Mouse (Mus musculus) embryo, embryonic 11 days (tissue): ENCODE results near the gene Rbfox3.

Source experiments
- DNase-seq: peaks from one replicate; pipeline ENCODE4 v3.0.0-alpha.2; 2015

Rbfox3 gene

DNA sequence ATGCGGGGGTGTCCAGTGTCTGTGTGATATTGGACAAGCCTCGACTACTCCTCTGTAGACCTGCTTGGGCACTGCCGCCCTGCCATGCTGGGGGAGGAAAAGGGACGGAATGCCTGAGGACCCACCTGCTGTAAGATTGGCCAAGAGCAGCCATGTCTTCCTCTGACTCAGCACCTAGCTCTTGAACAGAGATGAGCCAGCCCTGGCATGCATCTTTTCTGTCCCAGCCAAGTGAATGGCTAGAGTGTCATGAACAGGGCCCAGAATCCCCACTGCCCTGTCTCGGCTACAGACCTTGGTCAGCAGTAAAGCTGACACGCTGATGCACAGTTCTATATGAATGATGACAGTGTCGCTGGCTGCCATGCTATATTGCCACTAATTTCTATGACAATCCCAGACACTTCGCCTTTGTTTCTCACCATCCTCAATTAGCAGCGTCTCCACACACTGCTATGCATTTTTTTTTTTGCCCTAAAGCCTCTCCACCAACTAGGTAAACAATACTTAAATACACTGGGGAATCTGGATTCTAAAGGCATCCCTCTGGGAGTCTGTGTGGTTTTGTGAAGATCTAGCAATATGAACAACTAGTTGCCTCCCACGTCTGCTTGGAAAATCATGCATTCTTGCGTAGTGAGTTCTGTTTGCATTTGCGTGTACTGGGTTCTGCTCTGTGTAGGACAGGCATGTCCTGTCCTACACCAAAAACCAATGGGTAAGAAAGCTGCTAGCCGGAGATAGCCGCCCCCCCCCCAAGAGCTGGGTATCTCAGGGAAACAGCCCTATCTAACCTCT is 257.7 kb downstream of the Rbfox3 start:
- DNase-seq: no peak

DNA sequence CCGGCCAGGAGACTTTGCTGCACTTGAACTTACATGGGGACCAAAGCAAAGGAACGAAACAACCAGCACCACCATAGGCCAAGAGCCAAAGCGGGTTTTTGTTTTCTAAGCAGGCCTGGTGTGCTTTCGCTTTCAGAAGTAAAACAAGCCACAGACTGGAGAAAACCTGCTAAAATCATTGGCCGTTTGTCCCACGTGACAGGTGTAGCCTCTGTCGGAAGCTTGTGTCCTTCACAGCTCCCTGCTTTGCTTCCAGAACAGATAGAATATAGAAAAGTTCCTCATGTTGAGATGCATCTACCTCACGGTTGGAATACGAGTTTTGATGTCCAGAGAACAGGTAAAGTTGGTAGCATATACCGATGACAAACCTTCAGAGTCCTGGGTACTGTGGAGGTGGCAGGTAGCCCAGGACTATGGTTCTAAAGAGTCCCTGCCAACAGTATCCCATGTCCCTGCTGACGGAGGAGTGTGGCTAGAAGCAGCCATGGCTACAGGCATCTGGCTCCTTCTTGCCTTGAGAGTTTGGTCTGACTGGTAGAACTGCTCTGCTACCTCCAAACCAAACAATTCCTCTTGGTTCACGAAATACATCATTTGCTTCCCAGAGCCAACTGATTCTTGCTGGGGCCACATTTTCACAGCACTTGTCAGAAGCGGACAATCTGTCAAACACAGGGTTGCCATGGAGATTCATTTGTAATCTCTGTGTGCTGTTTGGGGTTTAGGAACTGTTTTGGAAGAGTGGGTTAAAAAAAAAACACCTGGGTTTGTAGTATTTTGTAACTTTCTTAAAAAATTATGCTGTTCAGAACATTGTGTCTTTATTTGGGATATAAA is 258.8 kb downstream of the Rbfox3 start:
- DNase-seq: no peak

- DNase-seq: peak; percentile 44
Observed at GRCm38 (mm10) chr11:118648369-118648768, 263.0 kb downstream of the Rbfox3 start.

DNA sequence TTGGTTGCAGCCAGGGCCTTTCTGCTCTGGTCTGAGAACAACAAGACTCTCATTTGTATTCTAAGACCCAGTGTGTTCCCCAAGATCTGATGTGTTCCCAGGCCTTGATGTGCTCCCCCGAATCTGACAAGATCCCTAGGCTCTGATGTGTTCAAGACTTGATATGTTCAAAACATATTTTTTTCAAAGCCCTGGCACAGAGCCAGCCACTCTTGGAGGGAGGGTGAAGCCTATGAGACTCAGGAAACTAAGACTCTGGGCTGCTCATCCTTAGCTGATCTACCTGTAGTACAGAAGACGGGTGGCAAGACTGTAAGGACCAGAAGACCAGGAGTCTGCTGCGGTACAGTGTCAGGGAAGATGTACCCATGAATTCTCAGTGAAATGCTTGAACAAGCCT is 264.5 kb downstream of the Rbfox3 start:
- no peak for DNase-seq

DNA sequence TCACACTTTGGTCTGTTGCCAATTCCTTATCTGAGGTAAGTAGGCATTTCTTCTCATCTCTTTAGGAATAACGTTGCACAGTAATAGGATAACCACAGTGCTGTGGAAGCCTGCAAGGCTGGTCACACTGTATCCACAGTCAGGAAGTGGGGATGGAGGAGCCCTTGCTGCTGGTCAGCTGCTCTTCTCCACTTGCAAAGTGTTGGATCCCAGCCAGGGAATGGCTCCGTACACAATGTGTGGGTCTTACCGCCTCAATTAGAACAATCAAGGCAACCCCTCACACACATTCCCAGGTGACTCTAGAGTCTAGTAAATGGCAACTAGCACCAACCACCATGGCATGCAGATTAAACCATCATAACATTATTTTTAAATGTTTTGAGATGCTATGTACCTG is 266.2 kb downstream of the Rbfox3 start:
- DNase-seq: no peak

DNA sequence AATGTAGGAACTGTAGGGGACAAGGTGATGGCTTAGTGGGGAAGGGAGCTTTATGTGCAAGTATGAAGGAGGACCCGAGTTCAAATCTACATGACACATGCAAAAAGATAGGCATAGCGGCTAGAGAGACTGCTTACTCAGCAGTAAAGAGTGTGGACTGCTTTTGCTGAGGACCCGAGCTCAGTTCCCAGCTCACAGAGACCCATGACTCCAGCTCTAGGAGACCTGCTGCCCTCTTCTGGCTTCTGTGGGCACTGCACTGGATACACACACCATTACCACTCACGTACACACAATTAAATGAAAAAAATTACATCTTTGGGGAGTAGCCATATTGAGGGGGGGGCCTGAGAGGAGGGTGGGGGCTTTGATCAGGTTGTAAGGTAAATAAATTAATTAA is 270.7 kb downstream of the Rbfox3 start:
- DNase-seq: no peak

- no peak for DNase-seq
Observed at GRCm38 (mm10) chr11:118637718-118638117, 273.7 kb downstream of the Rbfox3 start.

- DNase-seq: peak; percentile 42
Observed at GRCm38 (mm10) chr11:118634647-118635046, 276.8 kb downstream of the Rbfox3 start.

GRCm38 (mm10) chr11:118629718-118630117 is 281.7 kb downstream of the Rbfox3 start:
- DNase-seq: no peak

- DNase-seq: no peak
Observed at GRCm38 (mm10) chr11:118627541-118627940, 283.9 kb downstream of the Rbfox3 start.

DNA sequence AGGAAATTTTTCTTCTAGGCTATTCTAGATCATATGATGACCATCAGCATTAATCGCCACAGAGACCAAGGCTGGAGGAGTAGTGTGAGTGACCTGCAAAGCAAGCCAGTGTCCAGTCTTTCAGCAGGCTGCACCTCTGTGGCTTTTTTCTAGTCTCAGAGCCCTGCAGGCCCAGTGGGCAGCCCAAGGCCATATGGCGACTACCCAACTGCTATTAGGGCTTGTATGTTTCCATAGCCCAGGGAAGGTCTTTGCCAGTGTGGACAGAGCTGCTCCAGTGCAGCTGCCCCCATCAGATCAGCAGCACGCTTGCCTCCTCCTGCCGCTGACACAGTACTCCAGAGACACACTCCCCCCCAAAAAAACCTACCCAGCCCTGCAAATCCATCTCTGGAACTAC is 290.5 kb downstream of the Rbfox3 start:
- no peak for DNase-seq

- no peak for DNase-seq
Observed at GRCm38 (mm10) chr11:118614126-118614525, 297.3 kb downstream of the Rbfox3 start.

DNA sequence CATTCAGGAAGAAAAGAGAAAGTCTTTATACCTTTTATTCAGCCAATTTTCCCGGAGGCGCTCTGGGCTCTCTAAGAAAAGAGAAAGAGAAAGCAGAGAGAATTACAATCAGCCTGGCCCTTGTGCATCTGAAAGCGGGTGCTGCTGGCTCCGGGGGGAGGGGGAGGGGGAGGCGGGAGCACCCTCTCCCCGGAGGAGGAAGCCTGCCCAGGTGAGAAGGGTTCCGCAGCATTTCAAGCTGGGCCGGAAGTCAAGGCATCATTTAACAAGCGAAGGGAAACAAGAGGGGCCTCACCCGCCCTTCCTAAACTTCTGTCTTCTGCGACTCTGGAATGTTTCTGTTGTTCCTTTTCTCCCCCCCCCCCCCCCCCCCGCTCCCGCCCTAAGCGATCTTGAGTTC is 301.3 kb downstream of the Rbfox3 start:
- no peak for DNase-seq

DNA sequence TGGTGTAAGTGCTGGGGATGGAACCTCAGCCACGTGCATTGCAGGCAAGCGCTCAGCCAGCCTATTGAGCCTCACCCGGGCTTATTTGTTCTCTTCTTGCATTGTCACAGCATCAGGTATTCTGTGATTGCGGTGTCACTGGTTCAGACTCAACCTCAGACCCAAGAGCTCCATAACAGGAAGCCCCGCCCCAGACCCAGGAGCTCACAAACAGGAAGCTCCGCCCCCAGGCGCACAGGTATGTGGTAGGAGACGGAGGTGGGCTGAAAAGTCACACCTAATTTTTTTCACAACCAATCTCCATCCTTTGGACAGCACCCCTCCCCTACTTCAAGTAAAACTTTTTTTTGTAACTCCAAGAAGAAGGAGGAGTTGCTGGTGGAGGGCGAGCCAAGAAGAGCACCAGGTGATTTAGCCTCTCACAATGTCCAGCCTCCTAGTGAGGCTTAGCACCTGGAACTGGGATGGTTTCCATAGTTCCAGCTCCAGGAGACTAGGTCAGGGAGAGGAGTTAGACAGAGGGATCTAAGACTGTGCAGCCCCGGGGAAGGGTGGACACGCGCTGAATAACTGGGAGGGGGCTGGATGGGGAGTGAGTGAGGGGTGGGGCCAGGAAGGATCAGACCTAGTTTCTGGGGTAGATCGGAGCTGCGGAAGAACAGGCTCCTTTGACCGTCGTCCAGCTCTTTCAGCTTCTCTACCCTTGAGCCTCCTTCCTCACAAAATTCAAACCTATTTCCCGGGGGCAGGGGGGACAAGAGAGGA is 302.0 kb downstream of the Rbfox3 start:
- DNase-seq: no peak

DNA sequence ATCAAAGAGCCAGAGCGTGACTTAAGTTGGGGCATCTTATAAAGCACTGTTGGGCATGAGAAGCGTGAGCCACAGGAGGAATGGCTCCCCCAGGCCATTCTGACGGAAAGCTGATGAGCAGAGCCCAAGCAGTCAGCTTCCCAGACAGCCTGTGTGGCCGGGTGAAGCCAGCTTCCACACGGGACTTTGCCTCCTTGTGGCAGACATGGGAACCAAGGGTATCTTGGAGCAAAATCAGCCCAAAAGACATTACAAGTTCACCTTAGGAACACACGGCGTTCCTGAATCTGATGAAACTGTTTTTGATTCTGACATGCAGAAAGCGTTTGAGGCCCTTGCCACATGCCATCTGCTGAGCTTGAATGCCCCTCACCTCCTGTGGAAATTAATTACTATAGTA is 303.5 kb downstream of the Rbfox3 start:
- no peak for DNase-seq

DNA sequence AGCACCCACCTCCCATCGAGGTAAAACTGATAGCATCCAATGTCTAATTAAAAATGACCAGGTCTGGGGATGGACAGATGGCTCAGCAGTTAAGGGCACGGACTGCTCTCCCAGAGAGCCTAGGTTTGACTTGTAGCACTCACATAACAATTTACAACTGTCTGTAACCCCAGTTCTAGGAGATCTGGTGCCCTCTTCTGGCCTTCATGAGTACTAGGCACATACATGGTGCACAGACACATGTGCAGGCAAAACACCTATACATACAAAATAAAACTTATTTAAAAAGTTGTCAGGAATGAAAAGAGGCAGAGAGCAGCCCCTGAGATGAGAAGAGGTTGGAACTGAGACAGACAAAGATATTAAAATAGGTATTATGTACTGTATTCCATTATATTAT is 305.8 kb downstream of the Rbfox3 start:
- no peak for DNase-seq

GRCm38 (mm10) chr11:118604206-118604605 is 307.2 kb downstream of the Rbfox3 start:
- DNase-seq: no peak

DNA sequence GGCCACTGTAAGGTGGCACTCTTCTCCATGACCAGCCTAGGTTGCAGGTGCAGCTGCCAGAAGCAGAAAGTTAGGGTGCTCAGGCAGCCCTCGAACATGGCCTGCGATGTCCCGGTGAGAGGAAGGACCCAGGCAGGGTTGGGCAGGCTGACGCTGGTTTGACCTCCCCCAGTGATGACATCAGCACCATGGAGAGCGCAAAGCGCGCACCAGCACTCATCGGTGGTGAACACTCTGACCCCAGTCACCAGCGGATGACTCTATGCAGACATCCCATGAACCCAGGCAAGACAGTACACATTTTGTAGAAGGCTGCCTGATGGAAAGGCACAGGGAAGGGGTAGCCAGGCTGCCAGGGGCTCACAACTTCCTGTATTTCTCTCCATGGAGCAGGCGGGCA is 308.3 kb downstream of the Rbfox3 start:
- DNase-seq: peak; percentile 82

DNA sequence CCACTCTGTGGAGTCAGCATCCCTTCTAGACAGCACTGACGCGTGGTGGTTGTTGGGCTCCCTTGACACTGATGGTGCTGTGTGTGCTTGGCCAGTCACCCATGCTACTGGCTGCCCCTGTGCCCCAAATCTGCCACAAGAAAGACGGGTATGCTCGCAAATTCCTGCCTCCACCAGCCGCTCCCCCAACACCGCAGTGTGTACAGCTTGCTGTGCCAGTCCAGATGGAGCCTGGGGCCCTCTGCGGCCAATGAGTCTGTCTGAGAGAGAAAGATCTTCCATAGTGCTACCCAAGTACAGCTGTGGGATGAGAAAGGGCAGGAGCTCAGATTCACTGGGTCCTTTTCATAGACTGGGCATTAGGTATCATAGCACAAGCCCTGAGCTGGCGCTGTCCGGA is 309.9 kb downstream of the Rbfox3 start:
- no peak for DNase-seq

DNA sequence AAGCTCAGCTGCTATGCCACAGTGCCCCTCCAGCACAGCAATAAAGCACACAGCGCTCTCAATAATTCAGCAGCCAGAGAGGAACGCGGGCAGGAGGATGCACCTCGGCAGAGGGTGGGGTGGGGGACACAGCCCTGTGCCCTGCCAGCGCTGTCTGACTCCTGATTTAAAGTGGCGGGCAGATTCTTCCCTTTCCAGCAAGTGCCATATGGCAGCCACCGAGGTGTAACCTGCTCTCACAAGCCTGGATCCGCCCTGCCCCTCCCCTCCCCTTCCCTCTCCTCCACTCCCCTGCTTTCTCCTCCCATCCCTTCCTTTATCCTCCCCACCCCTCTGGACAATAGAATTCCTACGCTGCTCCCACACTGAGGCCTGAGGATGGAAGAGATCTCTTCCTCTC is 311.2 kb downstream of the Rbfox3 start:
- DNase-seq: peak; percentile 16

DNA sequence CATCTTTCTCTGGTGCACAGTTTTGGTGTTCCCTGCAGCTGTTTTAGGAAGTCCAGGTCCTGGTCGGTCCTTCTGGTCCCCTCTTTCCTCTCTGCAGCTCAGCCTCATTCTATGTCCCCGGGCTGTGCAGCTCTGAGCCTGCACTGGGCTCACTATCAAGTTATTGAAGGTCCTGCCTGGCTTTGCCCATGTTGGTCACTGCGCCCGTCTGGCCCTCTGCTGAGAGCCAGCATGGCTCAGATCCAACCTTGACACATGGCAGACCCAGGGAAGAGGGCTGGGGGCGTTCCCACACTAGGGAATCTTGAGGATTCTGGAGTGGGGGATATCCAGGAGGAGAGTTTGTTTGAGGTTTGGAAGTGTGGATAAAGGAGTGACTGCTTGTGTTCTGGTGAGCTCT is 312.7 kb downstream of the Rbfox3 start:
- no peak for DNase-seq

DNA sequence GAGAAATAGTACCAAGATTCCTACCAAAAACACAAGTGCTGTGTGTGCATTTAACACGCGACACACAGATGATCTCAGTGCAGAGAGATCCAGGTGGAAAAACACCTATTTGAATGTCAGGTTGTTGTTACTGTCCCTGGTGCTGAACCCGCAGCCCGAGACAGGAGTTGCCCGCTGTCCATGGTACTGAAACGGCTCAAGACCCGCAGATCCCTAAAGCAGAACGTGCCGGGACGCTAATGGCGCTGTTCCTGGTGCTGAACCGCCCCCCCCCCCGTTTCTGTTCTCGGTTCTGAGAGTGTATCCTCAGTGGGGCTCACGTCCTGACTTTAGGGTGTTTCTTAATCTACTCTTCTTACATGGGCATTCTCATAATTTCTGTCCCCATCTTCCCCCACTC is 326.6 kb downstream of the Rbfox3 start:
- DNase-seq: peak; percentile 93

GRCm38 (mm10) chr11:118583989-118584388 is 327.4 kb downstream of the Rbfox3 start:
- no peak for DNase-seq

DNA sequence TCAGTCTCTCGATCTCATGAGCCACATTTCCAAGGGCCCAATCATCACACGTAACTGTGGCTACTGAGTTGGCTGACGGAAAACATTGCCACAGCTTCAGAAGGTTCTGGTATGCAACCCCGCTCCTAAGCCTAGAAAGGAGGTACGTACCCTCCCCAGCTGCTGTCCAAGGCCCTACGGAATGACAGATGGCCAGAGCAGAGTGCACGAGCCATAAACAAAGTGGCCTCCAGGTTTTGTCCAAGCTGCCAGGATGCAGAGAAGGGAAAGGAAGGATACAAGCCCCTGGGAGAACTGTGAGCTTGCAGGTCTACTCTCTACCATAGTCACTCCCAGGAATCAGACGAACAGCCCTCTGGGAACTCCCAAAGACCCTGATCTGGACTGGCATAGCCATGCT is 327.8 kb downstream of the Rbfox3 start:
- no peak for DNase-seq
